Mouse (Mus musculus): Measurements from ENCODE around the gene Gm7029. TPM values are rescaled to one million over a fixed set of nuclear protein-coding genes. Genes with fewer than 3 reads are reported as not detected.

The Gm7029 gene
- polyA plus RNA-seq, 1 experiment from 2014 or later = not detected

DNA sequence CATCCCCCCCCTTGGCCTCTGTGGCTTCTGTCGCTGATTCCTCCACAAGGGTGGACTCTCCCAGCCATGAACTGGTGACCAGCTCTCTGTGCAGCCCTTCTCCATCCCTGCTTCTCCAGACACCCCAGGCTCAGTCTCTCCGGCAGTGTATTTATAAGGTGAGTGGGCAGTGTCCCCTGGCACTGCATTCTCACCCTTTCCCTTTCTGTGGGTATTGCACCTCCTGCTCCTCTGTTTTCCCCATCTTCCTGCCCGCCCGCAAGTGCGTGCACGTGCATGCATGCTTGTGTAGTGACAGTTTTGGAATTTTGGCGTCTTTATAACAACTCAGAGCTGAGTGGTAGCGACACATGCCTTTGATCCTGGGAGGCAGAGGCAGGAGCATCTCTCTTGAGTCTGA, 40.3 kb downstream of the Gm7029 start:
- Histone ChIP-seq H3K36me3 (ENCODE audit: inconsistent target) (peaks cover 56% of the 10 kb centered on the region; the same call in 1 of the 2 replicates), H3K4me3 (ENCODE audit: inconsistent target) (no peak overlapping the region), H3K79me2 (ENCODE audit: inconsistent target) (peaks cover 80% of the 10 kb centered on the region), H3K27ac (no peak overlapping the region)
- 97% methylated on average over 8 of the region's 8 CpGs for WGBS (ENCODE audit: missing documents)

DNA sequence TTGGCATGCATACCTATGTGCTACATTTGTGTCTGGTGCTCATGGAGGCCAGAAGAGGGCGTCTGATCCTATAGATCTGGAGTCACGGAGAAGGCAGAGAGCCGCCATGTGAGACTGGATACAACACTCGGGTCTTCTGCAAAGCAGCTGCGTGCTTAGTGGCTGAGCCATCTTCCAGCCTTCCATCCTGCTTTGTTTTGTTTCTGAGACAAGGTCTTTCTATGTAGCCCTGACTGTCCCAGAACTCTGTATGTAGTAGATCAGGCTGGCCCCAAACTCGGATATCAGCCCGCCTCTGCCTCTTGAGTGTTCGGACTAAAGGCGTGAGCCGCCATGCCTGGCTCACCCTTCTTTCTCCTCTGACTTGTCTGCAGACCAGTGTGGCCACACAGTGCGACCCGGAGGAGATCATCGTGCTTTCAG, 41.3 kb downstream of the Gm7029 start:
- peaks cover 56% of the 10 kb centered on the region; the same call in 1 of the 2 replicates for H3K36me3 ChIP-seq (ENCODE audit: inconsistent target)
- no peak overlapping the region for H3K27ac ChIP-seq
- peaks cover 88% of the 10 kb centered on the region for H3K79me2 ChIP-seq (ENCODE audit: inconsistent target)
- 77% methylated on average over 13 of the region's 13 CpGs for WGBS (ENCODE audit: missing documents)
- H3K4me3 ChIP-seq (ENCODE audit: inconsistent target) = no peak overlapping the region

DNA sequence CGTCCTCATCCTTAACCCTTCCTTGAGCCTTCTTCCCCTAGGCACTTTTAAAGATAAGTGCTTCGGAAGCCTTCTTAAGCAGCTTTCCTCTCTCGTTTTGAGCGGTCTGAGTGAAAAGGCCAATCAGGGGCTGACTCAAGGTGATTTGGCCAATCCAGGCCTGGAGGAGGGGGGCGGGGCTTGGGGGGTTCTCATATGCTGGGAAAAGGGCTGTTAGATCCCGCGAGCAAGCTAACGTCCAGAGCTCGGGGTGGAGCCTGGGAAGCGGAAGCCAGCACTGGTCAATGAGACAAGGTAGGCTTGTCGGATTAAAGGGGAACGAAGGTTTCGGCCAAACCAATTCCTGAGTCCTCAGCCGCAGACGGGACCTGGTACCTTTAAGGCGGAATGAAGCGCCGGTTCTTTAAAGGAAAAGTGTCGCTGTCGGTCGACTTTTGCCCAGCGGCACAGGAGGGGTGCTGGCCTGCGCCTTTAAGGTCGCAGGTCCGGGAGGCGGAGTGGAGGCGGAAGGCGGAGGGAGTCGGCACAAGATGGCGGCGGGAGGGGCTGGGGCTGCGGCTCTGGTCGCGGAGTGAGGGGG, 42.1 kb downstream of the Gm7029 start, which contains the start of the genes Tapbp and Zbtb22:
Gene Tapbp, plus strand, starts transcription at position 229 of the 580 bp plus-strand sequence.
Gene Zbtb22, plus strand, starts transcription at position 234 of the 580 bp plus-strand sequence.
- 0% methylated on average over 27 of the region's 34 CpGs for WGBS (ENCODE audit: missing documents)
- H3K79me2 ChIP-seq (ENCODE audit: inconsistent target) = peaks cover 88% of the 10 kb centered on the region
- peak within 1 kb of the TSS; percentile 74 for H3K4me3 ChIP-seq (ENCODE audit: inconsistent target)
- peaks cover 56% of the 10 kb centered on the region; the same call in 1 of the 2 replicates for H3K36me3 ChIP-seq (ENCODE audit: inconsistent target)
- peak within 1 kb of the TSS; percentile 38 for H3K27ac ChIP-seq

DNA sequence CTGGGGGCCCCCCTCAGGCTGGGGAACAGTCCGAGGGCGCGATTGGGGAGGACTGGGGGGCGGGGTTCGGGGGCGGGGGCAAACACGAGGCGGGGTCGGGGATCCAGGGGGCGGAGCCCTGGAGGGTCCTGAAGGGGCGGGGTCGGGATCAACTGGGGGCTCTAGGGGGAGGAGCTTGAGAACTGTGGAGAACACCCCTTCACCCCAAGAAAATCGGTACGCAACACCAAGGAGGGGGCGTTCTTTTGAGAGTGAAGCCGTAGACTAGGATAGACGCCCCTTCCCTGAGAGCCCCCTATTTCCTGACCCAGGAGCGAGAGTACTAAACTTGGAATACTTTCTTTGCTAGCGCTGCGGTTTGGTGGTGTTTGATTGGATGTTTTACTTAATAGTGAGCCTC, 42.7 kb downstream of the Gm7029 start:
- Histone ChIP-seq H3K27ac (peak overlapping the region; percentile 38), H3K36me3 (ENCODE audit: inconsistent target) (peaks cover 52% of the 10 kb centered on the region; the same call in 1 of the 2 replicates), H3K4me3 (ENCODE audit: inconsistent target) (peak overlapping the region; percentile 74), H3K79me2 (ENCODE audit: inconsistent target) (peaks cover 88% of the 10 kb centered on the region)
- 0% methylated on average over 10 of the region's 20 CpGs for WGBS (ENCODE audit: missing documents)

DNA sequence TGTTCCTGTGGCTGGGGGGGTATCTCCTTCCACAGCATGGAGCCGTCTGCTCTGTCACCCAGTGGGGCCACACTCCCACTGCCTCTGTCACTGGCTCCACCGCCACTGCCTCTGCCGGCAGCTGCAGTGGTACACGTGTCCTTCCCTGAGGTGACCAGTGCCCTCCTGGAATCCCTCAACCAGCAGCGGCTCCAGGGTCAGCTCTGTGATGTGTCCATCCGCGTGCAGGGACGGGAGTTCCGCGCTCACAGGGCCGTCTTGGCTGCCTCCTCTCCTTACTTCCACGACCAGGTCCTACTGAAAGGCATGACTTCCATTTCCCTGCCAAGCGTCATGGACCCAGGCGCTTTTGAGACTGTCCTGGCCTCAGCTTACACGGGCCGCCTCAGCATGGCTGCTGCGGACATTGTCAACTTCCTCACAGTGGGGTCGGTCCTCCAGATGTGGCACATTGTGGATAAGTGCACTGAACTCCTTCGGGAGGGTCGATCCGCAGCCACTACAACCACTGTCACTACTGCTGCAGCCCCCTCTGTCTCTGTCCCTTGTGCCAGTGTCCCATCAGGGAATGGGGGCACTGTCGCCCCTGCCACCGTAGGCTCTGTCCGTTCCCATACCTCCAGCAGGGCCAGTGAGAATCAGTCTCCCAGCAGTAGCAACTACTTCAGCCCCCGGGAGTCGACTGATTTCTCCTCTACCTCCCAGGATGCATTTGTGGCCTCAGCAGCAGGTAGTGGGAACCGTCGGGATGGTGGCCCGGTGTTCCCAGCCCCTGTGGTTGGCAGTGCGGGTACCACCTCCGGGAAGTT, 43.4 kb downstream of the Gm7029 start:
- Histone ChIP-seq H3K27ac (peak overlapping the region; percentile 38; the same call in 1 of the 2 replicates), H3K4me3 (ENCODE audit: inconsistent target) (peak overlapping the region; percentile 74), H3K79me2 (ENCODE audit: inconsistent target) (peaks cover 88% of the 10 kb centered on the region), H3K36me3 (ENCODE audit: inconsistent target) (peaks cover 46% of the 10 kb centered on the region; the same call in 1 of the 2 replicates)
- WGBS (ENCODE audit: missing documents) = 89% methylated on average over 26 of the region's 31 CpGs

DNA sequence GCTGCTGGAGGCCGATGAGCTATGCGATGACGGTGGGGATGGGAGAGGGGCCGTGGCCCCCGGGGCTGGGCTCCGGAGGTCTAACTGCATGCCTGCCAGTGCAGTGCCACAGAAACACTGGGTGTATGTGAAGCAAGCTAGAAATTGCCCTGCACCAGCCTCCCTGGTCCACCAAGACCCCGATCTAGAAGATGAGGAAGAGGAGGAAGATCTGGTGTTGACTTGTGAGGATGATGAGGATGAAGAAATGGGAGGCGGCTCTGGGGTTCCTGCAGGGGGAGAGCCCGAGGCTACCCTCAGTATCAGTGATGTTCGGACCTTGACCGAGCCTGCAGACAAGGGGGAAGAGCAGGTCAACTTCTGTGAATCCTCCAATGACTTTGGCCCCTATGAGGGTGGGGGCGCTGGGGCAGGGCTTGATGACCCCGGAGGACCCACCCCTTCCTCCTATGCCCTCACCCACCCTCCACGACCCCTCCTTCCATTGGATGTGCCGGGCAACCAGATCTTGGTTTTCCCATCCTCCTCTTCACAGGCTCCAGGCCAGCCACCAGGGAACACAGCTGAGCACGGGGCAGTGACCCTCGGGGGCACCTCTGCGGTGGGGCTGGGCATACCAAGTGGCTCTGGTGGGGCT, 44.1 kb downstream of the Gm7029 start:
- H3K27ac ChIP-seq = no peak overlapping the region
- H3K4me3 ChIP-seq (ENCODE audit: inconsistent target) = no peak overlapping the region
- peaks cover 48% of the 10 kb centered on the region; the same call in 1 of the 2 replicates for H3K36me3 ChIP-seq (ENCODE audit: inconsistent target)
- H3K79me2 ChIP-seq (ENCODE audit: inconsistent target) = peaks cover 88% of the 10 kb centered on the region
- WGBS (ENCODE audit: missing documents) = 92% methylated on average over 18 of the region's 18 CpGs

DNA sequence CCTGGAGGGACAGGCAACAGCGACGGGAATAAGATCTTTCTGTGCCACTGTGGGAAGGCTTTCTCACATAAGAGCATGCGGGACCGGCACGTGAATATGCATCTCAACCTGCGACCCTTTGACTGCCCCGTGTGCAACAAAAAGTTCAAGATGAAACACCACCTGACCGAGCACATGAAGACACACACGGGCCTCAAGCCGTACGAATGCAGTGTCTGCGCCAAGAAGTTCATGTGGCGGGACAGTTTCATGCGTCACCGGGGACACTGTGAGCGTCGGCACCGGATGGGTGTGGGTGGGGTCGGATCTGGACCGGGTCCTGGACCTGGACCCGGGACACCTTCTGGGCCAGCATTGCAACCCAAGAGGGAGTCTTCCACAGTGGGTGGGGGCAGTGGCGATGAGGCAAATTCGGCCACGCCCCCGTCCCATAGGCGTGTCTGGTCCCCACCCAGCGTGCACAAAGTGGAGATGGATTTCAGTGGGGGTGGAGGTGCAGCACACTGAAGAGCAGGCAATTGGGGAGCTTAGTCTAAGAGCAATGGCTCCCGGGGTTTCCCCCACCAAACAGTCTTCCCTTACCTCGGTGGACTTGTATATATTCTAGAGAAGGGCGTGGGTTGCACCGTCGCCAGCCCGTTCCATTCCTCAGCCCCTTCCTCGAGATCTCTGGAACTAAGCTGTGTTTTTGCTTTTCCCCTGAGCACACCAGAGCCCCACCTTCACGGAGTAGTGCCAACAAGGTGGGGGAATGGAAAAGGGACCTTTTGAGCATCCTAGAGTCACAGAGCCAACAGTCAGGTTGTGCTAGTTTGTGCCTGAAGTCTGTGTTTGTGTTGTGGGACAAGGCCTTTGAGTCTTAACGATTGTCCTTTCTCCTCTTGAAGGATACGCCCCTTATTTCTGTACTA, 44.9 kb downstream of the Gm7029 start:
- Histone ChIP-seq H3K36me3 (ENCODE audit: inconsistent target) (peaks cover 50% of the 10 kb centered on the region; the same call in 1 of the 2 replicates), H3K4me3 (ENCODE audit: inconsistent target) (peak overlapping the region; percentile 99), H3K27ac (peak overlapping the region; percentile 88), H3K79me2 (ENCODE audit: inconsistent target) (peaks cover 88% of the 10 kb centered on the region)
- WGBS (ENCODE audit: missing documents) = 87% methylated on average over 37 of the region's 37 CpGs

DNA sequence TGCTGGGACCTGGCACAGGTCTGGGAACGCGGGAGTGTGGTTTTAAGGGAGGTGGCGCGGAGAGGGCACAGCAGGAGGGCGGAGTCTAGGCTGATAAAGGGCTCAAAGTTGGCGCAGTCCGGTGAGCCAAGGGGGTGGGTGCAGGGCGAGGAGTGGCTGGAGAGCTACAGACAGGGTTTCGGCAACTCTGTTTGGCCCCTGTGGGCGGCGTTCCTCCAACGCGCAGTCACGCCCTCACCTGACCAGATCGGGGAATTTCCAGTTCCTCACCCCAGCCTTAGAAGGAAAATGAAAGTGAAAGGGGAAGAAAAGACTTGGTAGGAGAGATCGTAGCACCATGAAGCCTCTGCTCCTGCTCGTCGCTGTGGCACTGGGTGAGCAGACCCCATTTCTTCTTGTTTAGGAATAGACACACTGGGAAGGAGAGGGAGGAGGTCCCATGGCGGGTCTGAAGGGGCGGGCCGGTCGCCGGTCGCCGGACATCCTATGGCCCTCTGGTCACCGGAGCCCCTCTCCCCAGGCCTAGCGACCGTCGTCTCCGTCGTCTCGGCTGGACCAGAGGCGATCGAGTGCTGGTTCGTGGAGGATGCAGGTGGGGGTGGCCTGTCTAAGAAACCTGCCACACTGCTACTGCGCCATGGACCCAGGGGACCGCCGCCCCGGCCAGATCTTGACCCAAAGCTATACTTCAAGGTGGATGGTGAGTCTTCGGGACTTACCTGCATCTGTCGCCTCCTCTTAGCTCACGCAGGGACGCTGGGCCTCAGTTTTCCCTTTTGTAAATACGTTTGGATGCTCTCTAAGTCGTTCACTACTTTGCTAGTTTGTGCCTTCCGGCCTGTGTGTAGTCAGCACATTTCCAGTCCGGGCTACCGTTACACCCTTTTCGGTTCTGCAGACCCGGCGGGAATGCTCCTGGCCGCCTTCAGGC, 46.0 kb downstream of the Gm7029 start:
- Histone ChIP-seq H3K79me2 (ENCODE audit: inconsistent target) (peaks cover 88% of the 10 kb centered on the region), H3K27ac (peak overlapping the region; percentile 88), H3K36me3 (ENCODE audit: inconsistent target) (peaks cover 47% of the 10 kb centered on the region; the same call in 1 of the 2 replicates), H3K4me3 (ENCODE audit: inconsistent target) (peak overlapping the region; percentile 99)
- under 1% methylated on average over 47 of the region's 52 CpGs for WGBS (ENCODE audit: missing documents)

DNA sequence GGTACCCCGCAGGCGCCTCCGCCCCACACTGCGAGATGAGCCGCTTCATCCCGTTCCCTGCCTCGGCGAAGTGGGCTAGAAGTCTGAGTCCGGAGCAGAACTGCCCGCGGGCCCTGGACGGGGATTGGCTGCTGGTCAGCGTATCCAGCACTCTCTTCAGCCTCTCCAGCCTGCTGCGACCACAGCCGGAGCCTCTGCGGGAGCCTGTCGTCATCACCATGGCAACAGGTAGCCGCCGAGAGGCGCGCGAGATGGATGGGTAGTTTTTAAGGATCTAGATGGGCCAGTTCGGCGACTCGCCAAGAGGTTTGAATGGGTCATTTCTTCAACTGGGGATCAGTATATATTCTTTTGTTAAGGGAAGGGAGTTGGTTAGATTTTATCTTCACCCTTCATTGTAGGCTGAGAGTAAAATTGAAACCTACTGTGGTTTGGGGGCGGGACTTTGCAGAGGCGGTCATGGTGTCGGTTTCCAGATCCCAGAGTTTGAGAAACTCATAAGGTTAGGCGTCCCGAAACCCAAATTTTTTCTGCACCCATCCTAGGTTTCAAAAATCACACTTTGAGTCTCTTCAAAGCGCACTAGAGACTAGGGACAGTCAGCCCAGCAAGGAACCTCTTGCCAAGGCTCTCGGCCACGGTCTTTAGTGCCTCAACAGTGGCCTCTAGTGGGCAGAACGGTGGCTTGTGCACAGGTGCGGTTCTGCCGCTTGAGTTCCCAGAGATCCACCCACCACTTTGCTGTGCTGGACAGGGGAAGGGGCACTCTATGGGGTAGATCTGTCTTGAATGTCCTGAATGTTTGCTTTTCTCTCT, 46.9 kb downstream of the Gm7029 start:
- Histone ChIP-seq H3K27ac (peak overlapping the region; percentile 88), H3K79me2 (ENCODE audit: inconsistent target) (peaks cover 90% of the 10 kb centered on the region), H3K4me3 (ENCODE audit: inconsistent target) (peak overlapping the region; percentile 99), H3K36me3 (ENCODE audit: inconsistent target) (peaks cover 49% of the 10 kb centered on the region)
- under 1% methylated on average over 36 of the region's 36 CpGs for WGBS (ENCODE audit: missing documents)

DNA sequence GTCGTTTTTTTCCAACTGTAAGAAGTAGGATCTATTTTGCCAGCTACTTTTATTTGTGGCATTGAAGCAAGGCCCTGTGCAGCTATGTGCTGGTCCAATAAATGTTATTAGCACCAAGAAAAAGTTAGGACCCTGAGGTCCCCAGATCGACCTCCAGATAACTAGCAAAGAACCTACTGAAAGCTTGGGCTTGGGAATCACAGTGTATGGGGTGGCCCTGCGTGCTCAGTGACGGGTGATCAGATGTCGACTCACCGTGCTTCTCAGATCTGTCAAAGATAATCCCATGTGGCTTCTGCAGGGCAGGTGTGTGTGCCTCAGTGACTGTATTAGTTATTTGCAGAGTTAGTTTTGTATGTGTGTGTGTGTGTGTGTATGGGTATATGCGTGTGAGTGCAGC, 47.7 kb downstream of the Gm7029 start:
- H3K79me2 ChIP-seq (ENCODE audit: inconsistent target) = peaks cover 97% of the 10 kb centered on the region
- H3K4me3 ChIP-seq (ENCODE audit: inconsistent target) = no peak overlapping the region; the same call in 1 of the 2 replicates
- H3K27ac ChIP-seq = no peak overlapping the region
- peaks cover 58% of the 10 kb centered on the region for H3K36me3 ChIP-seq (ENCODE audit: inconsistent target)
- 92% methylated on average over 7 of the region's 7 CpGs for WGBS (ENCODE audit: missing documents)
